Comparison of ENCODE assay signal across 24 mouse cellular contexts in the genomic region with DNA sequence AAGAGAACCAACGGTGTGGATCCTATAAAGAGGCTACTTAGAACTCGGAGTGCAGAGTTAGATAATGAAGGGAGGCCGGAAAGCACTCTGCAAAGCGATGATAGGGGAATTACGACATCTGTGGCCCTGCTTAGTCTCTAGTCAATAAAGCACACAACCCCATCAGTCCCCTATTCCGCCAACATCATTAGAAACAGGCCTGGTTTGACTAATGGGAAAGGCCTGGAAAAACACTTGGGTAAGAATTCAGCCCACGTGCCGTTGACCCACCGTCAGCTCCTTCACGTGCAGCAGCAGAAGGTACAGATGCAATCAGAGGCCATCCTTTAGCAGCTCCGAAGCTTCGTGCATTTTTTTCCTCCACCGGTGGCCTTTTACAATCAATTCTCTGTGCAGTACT.
"Had no signal": no experiment of that assay in that cellular context is flagged by ENCODE, and none has a peak within 500 bp of the region (broad histone marks: within the 10 kb centered on the region; RNA-seq: fewer than 3 reads in every experiment).

No protein-coding gene starts in this region.

- H3K9me3 ChIP-seq: heart, embryonic 13.5 days; heart, embryonic 15.5 days; hindbrain, embryonic 13.5 days; hindbrain, embryonic 15.5 days; limb, embryonic 12.5 days; liver, embryonic 13.5 days had no signal

- H3K4me1 ChIP-seq: heart, embryonic 13.5 days; heart, embryonic 15.5 days; liver, embryonic 13.5 days had no signal

- ATAC-seq: hindbrain, postnatal 0 days; intestine, embryonic 16.5 days had no signal

- DNase-seq: gastrocnemius, postnatal 14 days; gastrocnemius, postnatal 36 days; heart, adult 11 months; heart, adult 2 months; heart, postnatal 14 days; heart, postnatal 36 days; kidney, adult 18-20 months; kidney, adult 8-10 months; kidney, postnatal 10 days; kidney, postnatal 25 days; kidney, postnatal 4 days; liver; liver, embryonic 13.5 days had no signal

- H3K4me3 ChIP-seq: heart, adult 2 months; heart, embryonic 13.5 days; heart, embryonic 15.5 days; hindbrain, embryonic 13.5 days; hindbrain, embryonic 15.5 days; layer of hippocampus, adult 2 months; left cerebral cortex, adult 2 months; limb, embryonic 12.5 days; liver, embryonic 13.5 days had no signal

- H3K27ac ChIP-seq: heart, adult 2 months; heart, embryonic 13.5 days; heart, embryonic 15.5 days; hindbrain, embryonic 13.5 days; hindbrain, embryonic 15.5 days; hindbrain, postnatal 0 days; layer of hippocampus, adult 2 months; left cerebral cortex, adult 2 months; limb, embryonic 12.5 days; liver, embryonic 13.5 days had no signal

- H3K36me3 ChIP-seq: heart, embryonic 13.5 days; heart, embryonic 15.5 days; hindbrain, embryonic 13.5 days; hindbrain, embryonic 15.5 days; limb, embryonic 12.5 days; liver, embryonic 13.5 days had no signal

- H3K4me2 ChIP-seq: heart, embryonic 11.5 days; heart, embryonic 13.5 days; heart, embryonic 15.5 days; hindbrain, embryonic 13.5 days; hindbrain, embryonic 15.5 days; limb, embryonic 12.5 days; liver, embryonic 11.5 days; liver, embryonic 13.5 days had no signal

- H3K9ac ChIP-seq: heart, embryonic 13.5 days; heart, embryonic 15.5 days; hindbrain, embryonic 13.5 days; hindbrain, embryonic 15.5 days; limb, embryonic 12.5 days; liver, embryonic 13.5 days had no signal

- H3K27me3 ChIP-seq: heart, embryonic 13.5 days; heart, embryonic 15.5 days; hindbrain, embryonic 13.5 days; hindbrain, embryonic 15.5 days; limb, embryonic 12.5 days; liver, embryonic 13.5 days had no signal
